Mouse (Mus musculus) lung, postnatal 0 days (tissue): ENCODE measurements around the gene Cdh12. TPM values are rescaled to one million over a fixed set of nuclear protein-coding genes. Genes with fewer than 3 reads are reported as not detected.

ENCODE experiments used
- ATAC-seq: fragments of 200-750 bp; cut with Nextera tagmentation; 2 replicates; pipeline ENCODE4 v1.8.0; 2017; ENCODE audit warnings: moderate library complexity
- DNase-seq: peaks from one replicate; pipeline ENCODE4 v3.0.0-alpha.2; 2016; ENCODE audit warnings: low spot score
- H3K27ac ChIP-seq: fragments of 300-500 bp; sonication (generic); 2 replicates; pipeline ENCODE4 v1.5.1; 2014; ENCODE audit warnings: antibody characterized with exemption, mild to moderate bottlenecking, low read length, mixed read lengths
- H3K27me3 ChIP-seq: fragments of 300-500 bp; sonication (generic); replicated peaks from 2 replicates; pipeline ENCODE4 v1.6.1; 2014; ENCODE audit warnings: low read length, mixed read lengths; ENCODE audit not compliant: insufficient read depth
- H3K36me3 ChIP-seq: fragments of 300-500 bp; sonication (generic); 2 replicates; pipeline ENCODE4 v1.6.1; 2014; ENCODE audit warnings: low read length, mixed read lengths; ENCODE audit not compliant: insufficient read depth
- H3K4me1 ChIP-seq: fragments of 300-500 bp; sonication (generic); 2 replicates; pipeline ENCODE4 v1.6.1; 2014; ENCODE audit warnings: antibody characterized with exemption, low read depth, low read length, mixed read lengths; ENCODE audit not compliant: insufficient read depth
- H3K4me2 ChIP-seq: fragments of 300-500 bp; sonication (generic); replicated peaks from 2 replicates; pipeline ENCODE4 v1.6.1; 2014; ENCODE audit warnings: low read depth, mild to moderate bottlenecking, low read length, moderate library complexity, mixed read lengths
- H3K4me3 ChIP-seq: fragments of 300-500 bp; sonication (generic); 2 replicates; pipeline ENCODE4 v1.5.1; 2014; ENCODE audit warnings: low read depth, low read length
- H3K9ac ChIP-seq: fragments of 300-500 bp; sonication (generic); replicated peaks from 2 replicates; pipeline ENCODE4 v1.6.1; 2014; ENCODE audit warnings: low read depth, mild to moderate bottlenecking
- H3K9me3 ChIP-seq: fragments of 300-500 bp; sonication (generic); 2 replicates; pipeline ENCODE4 v1.6.1; 2016; ENCODE audit warnings: low read length, mixed read lengths
- CTCF ChIP-seq: IDR thresholded peaks from 2 replicates; pipeline ENCODE4 v1.5.1; 2016; ENCODE audit warnings: antibody characterized with exemption, mild to moderate bottlenecking
- EP300 ChIP-seq: IDR thresholded peaks from 2 replicates; pipeline ENCODE4 v1.6.1; 2016; ENCODE audit warnings: antibody characterized with exemption, mild to moderate bottlenecking, control low read depth
- WGBS: fragments of 180-500 bp; shearing (Covaris S2); extraction: QIAGEN DNeasy Blood & Tissue Kit; methylation state at CpG from one replicate; pipeline ENCODE4 v1.1.7; 2014; 5-methylcytosine and 5-hydroxymethylcytosine counted together
- microRNA-seq: library from miRNA; unstranded; fragments of <30 nt; microRNA quantifications from one replicate; pipeline ENCODE4, GENCODE M21; 2016
- polyA plus RNA-seq: library from polyadenylated mRNA; unstranded; fragments of >200 nt; fragmentation: Nextera tagmentation; extraction: Ambion mirVana; gene quantifications from 2 replicates; pipeline ENCODE4 v1.2.1, GENCODE M21; 2015

Gene Cdh12
- polyA plus RNA-seq, 1 experiment from 2014 or later: not detected

DNA sequence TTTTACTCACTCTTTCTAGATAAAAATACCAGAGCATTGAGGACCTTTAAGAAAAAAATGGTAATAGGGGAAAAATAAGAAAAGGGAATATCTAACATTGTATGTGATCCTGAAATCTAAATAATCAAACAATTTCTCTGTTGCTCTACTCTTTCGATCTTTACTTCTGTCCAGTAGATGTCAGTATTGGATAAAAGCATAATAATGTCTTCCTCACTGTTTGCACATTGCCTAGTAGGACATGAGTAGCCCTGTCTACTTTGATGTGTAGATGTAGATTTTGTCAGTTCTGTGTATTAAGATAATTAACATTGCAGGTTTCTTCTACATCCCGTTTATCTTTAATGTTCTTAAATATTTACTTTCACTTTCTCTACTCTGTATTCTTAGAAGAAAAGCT is 1087.8 kb downstream of the Cdh12 start:
- H3K4me1 ChIP-seq: no peaks in the 10 kb centered on the region
- H3K9me3 ChIP-seq: no peaks in the 10 kb centered on the region
- no peak overlapping the region for H3K4me2 ChIP-seq
- WGBS: 54% methylated on average over 2 of the region's 2 CpGs
- H3K4me3 ChIP-seq: no peak overlapping the region
- H3K27me3 ChIP-seq: no peaks in the 10 kb centered on the region
- no peaks in the 10 kb centered on the region for H3K36me3 ChIP-seq
- DNase-seq (peak; percentile 7), ATAC-seq (no peak)
- H3K27ac ChIP-seq: no peak overlapping the region
- no peak overlapping the region for H3K9ac ChIP-seq
- TF ChIP-seq CTCF: peak; percentile 6; the same call in 1 of the 2 replicates
- TF ChIP-seq EP300: no peak

DNA sequence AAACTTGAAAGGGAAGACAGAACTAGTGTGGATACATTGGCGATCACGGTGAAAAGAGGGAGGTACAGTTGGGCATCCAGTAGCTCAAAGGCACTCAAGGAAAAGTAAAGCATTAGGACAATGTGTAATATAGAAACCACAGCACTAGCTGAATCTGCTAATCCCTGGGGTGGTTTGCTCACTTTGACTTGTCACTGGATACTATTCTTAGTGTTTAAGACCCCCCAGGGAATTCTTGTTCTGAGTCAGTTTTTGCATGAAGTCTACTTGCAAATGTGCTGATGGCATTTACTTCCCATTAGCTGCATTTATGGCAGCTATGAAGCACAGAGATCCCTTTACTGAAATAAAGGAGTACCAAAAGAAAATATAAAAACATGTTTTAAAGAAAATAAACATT is 1095.7 kb downstream of the Cdh12 start:
- 92% methylated on average over 2 of the region's 2 CpGs for WGBS
- no peak for DNase-seq
- H3K27ac ChIP-seq: no peak overlapping the region
- no peak overlapping the region for H3K4me2 ChIP-seq
- no peaks in the 10 kb centered on the region for H3K4me1 ChIP-seq
- no peak for ATAC-seq
- no peak overlapping the region for H3K4me3 ChIP-seq
- H3K36me3 ChIP-seq: no peaks in the 10 kb centered on the region
- TF ChIP-seq CTCF: no peak
- TF ChIP-seq EP300: no peak
- H3K9ac ChIP-seq: no peak overlapping the region
- H3K9me3 ChIP-seq: no peaks in the 10 kb centered on the region
- no peaks in the 10 kb centered on the region for H3K27me3 ChIP-seq

DNA sequence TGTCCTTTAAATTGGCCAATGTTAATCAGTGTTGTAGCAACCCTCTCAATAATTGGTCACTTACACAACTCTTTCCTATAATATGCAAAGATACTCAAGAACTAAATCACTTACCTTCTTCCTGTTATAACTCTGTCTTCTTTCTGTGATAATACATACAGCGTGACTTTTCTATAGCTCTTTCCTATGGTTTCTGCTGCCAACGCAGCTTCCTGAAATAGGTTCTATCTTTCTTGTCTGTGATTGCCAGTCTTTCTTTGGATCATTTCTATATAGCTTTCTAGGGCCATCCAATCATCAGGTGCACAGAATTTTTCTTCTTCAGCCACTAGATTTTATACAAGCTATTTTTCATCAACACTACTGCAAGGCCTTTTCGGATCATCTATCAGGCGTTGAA is 1106.9 kb downstream of the Cdh12 start:
- no peak for DNase-seq
- Histone ChIP-seq H3K4me1 (no peaks in the 10 kb centered on the region), H3K9ac (no peak overlapping the region), H3K36me3 (no peaks in the 10 kb centered on the region), H3K4me2 (no peak overlapping the region), H3K27me3 (no peaks in the 10 kb centered on the region), H3K27ac (no peak overlapping the region), H3K9me3 (no peaks in the 10 kb centered on the region), H3K4me3 (no peak overlapping the region)
- TF ChIP-seq CTCF (no peak), EP300 (no peak)
- ATAC-seq: no peak
- 88% methylated on average over 4 of the region's 4 CpGs for WGBS

DNA sequence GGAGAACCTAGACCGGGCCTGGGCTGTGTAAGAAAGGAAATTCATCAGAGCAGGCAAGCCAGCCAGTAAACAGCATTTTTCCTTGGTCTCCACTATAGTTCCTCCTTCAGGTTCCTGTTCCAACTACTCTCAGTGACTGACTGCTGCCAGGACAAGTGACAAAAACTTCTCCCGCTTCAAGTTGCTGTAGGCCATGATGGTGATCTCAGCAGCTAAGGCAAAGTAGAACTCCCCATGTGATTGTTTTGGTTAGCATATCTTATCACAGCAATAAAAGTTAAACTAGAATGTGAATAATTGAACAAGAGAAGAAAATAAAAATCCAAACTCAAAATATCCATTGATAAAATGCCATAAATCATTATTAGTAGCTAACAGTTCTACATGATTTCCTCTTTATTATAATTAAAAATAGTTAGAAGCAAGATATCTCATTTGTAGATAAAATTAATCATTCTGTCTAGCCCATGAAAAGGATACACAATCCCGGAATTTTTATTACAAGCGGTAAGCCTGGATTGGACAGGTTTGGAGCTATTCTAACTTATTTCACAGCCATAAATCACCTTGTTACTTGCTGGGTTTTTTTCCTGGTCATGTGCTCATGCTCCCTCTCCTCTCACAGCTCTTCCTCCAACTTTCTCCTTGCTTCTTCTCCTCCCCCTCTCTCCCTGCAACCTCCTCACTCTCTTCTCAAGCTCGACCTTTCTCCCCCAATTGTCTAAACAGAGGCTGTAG is 1117.4 kb downstream of the Cdh12 start:
- Histone ChIP-seq H3K9ac (no peak overlapping the region), H3K9me3 (no peaks in the 10 kb centered on the region)

DNA sequence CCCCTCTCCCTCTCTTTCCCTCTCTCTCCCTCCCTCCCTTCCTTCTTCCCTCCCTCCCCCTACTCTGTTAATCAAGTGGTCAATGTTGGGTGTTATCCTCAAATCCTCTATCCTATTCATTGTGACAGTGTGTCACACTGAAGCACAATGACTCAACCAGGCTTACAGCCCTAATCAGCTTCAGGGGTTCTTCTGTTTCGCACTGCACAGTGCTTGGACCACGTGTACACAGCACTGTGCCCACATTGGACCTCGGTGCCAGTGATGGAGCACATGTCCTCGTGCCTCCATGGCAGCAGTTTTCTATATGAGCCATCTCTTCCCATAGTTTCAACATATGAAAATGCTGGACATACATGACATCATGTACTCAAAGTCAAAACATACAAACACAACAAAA is 1155.4 kb downstream of the Cdh12 start:
- 59% methylated on average over 4 of the region's 4 CpGs for WGBS
- no peaks in the 10 kb centered on the region for H3K27me3 ChIP-seq
- no peak overlapping the region for H3K4me2 ChIP-seq
- TF ChIP-seq EP300 (no peak), CTCF (no peak)
- H3K4me1 ChIP-seq: no peaks in the 10 kb centered on the region
- no peak overlapping the region for H3K9ac ChIP-seq
- no peaks in the 10 kb centered on the region for H3K36me3 ChIP-seq
- H3K4me3 ChIP-seq: no peak overlapping the region
- no peak overlapping the region for H3K27ac ChIP-seq
- no peaks in the 10 kb centered on the region for H3K9me3 ChIP-seq
- no peak for DNase-seq
- ATAC-seq: no peak

More for the DNA sequence above, 1117.4 kb downstream of the Cdh12 start:
- no peaks in the 10 kb centered on the region for H3K27me3 ChIP-seq
- 64% methylated on average over 5 of the region's 5 CpGs for WGBS
- H3K36me3 ChIP-seq: no peaks in the 10 kb centered on the region
- no peak overlapping the region for H3K4me2 ChIP-seq
- ATAC-seq (no peak), DNase-seq (no peak)
- no peak overlapping the region for H3K27ac ChIP-seq
- no peak overlapping the region for H3K4me3 ChIP-seq
- H3K4me1 ChIP-seq: no peaks in the 10 kb centered on the region
- TF ChIP-seq CTCF (no peak), EP300 (no peak)

Small RNA genes lying within 50 kb of the gene (microRNA-seq; reads per million reads assigned to microRNA genes)
- not detected for gene Gm27397

Other genes starting within 250 kb of the Cdh12 start
- gene Acot10, start 217.5 kb downstream of the Cdh12 start, polyA plus RNA-seq: 0.26 TPM in 1 of 2 replicates, not detected in the other